Mouse (Mus musculus) liver, embryonic 14.5 days (tissue): ENCODE measurements around the gene Sufu. TPM values are rescaled to one million over a fixed set of nuclear protein-coding genes. Genes with fewer than 3 reads are reported as not detected.

Source experiments
- ATAC-seq: fragments of 200-750 bp; cut with Nextera tagmentation; 2 replicates; pipeline ENCODE4 v1.8.0; 2017; ENCODE audit warnings: moderate number of reproducible peaks, mild to moderate bottlenecking, moderate library complexity; ENCODE audit not compliant: insufficient read depth
- DNase-seq, 3 experiments: peaks; one replicate each; pipeline ENCODE4 v3.0.0-alpha.2; 2012 to 2013; ENCODE audit warnings: low read depth in 3 of 3, low spot score in 3 of 3
- H3K27ac ChIP-seq: fragments of 300-500 bp; sonication (generic); 2 replicates; pipeline ENCODE4 v1.5.1; 2014; ENCODE audit warnings: moderate library complexity, mild to moderate bottlenecking, control low read depth, inconsistent platforms
- H3K27me3 ChIP-seq: fragments of 300-500 bp; sonication (generic); 2 replicates; pipeline ENCODE4 v1.6.1; 2014; ENCODE audit warnings: mild to moderate bottlenecking, low read length, moderate library complexity; ENCODE audit not compliant: control insufficient read depth, insufficient read depth
- H3K36me3 ChIP-seq: fragments of 300-500 bp; sonication (generic); replicated peaks from 2 replicates; pipeline ENCODE4 v1.6.1; 2014; ENCODE audit warnings: low read depth; ENCODE audit not compliant: control insufficient read depth, insufficient read depth
- H3K4me1 ChIP-seq, 2 experiments: fragments of 200-500 bp in 1 of 2; fragments of 300-500 bp in 1 of 2; sonication (generic) in 1 of 2; replicated peaks; 2 replicates each; pipeline ENCODE4 v1.6.1; 2012 to 2014; ENCODE audit warnings: antibody characterized with exemption in 1 of 2, inconsistent platforms in 1 of 2, low read length in 1 of 2; ENCODE audit not compliant: control insufficient read depth in 2 of 2, insufficient read depth in 2 of 2
- H3K4me2 ChIP-seq: fragments of 300-500 bp; sonication (generic); 2 replicates; pipeline ENCODE4 v1.6.1; 2014; ENCODE audit warnings: low read depth, mild to moderate bottlenecking, control low read depth, moderate library complexity
- H3K4me3 ChIP-seq, 2 experiments: fragments of 200-500 bp in 1 of 2; fragments of 300-500 bp in 1 of 2; sonication (generic) in 1 of 2; 2 replicates each; pipeline ENCODE4 v1.5.1; 2012 to 2014; ENCODE audit warnings: low read depth in 2 of 2, low read length in 2 of 2, mild to moderate bottlenecking in 2 of 2, control low read depth in 1 of 2, inconsistent platforms in 1 of 2, moderate library complexity in 1 of 2; ENCODE audit not compliant: insufficient read depth in 1 of 2
- H3K9ac ChIP-seq: fragments of 300-500 bp; sonication (generic); replicated peaks from 2 replicates; pipeline ENCODE4 v1.6.1; 2014; ENCODE audit warnings: mild to moderate bottlenecking, control low read depth, moderate library complexity
- H3K9me3 ChIP-seq: fragments of 300-500 bp; sonication (generic); 2 replicates; pipeline ENCODE4 v1.6.1; 2016; ENCODE audit warnings: low read length, mixed read lengths; ENCODE audit not compliant: control insufficient read depth
- CTCF ChIP-seq: IDR thresholded peaks from 2 replicates; pipeline ENCODE4 v1.5.1; 2016; ENCODE audit warnings: antibody characterized with exemption, low read depth, control low read depth
- EP300 ChIP-seq: IDR thresholded peaks from 2 replicates; pipeline ENCODE4 v1.6.1; 2016; ENCODE audit warnings: antibody characterized with exemption, low read depth
- WGBS: fragments of 180-500 bp; shearing (Covaris S2); extraction: QIAGEN DNeasy Blood & Tissue Kit; methylation state at CpG from one replicate; pipeline ENCODE4 v1.1.7; 2014; ENCODE audit not compliant: insufficient replicate concordance; 5-methylcytosine and 5-hydroxymethylcytosine counted together
- polyA plus RNA-seq, 2 experiments: library from polyadenylated mRNA; depleted of rRNA in 1 of 2; stranded (reverse) in 1 of 2; unstranded in 1 of 2; fragments of >200 nt; fragmentation: Nextera tagmentation in 1 of 2; extraction: Ambion mirVana in 1 of 2; gene quantifications; 2 replicates each; pipeline versions ENCODE4 v1.2.1 to v1.2.3; 2012 to 2014

Sufu gene
- polyA plus RNA-seq, 2 experiments, result 3.6 to 4.2 TPM

DNA sequence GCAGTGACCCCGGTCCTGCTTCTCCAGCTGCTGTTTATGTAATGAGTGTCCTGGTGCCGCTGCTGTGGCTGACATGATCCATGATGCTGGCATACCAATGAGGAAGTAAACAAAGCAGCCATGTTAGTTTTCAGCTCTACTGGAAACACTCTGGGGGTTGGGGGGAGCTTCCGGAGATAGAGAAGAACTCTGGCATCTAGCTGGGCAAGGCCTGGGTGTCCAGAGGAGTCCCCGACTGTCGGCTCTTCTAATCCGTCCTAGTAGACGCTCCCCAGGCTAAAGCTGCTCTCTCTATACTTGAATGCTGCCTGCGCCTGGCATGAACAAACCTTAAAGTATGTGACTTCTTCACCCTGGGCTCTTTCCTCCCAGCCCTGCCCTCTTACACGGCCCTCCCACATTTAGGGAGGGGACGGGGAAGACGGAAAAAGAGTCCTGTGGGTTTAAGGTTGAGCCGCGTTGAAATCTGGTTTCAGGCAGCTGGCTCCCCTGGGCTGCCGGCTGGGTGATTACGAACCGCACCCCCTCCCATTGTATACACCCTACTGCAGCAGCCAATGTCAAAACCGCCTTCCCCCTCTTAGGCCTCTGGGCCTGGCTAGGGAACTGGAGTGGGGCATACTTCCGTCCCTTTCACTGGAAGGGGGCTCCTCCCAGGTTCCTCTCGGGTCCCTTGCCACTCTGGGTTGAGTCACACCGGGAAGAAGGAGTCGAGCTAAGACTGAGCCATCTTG, 106.8 kb downstream of the Sufu start:
- WGBS, result under 1% methylated on average over 21 of the region's 21 CpGs
- H3K4me3 ChIP-seq, result peak overlapping the region; percentile 72 to 79
- TF ChIP-seq CTCF (no peak), EP300 (peak; percentile 76)
- peaks cover 13% of the 10 kb centered on the region for H3K36me3 ChIP-seq
- DNase-seq (peak; percentile 84 to 87 (median 85)), ATAC-seq (peak; percentile 71)
- no peaks in the 10 kb centered on the region for H3K27me3 ChIP-seq
- peak overlapping the region; percentile 95 for H3K27ac ChIP-seq
- peak overlapping the region; percentile 82 for H3K4me2 ChIP-seq
- peaks cover 25 to 39% of the 10 kb centered on the region in 2 experiments for H3K4me1 ChIP-seq
- H3K9ac ChIP-seq, result peak overlapping the region; percentile 87
- no peaks in the 10 kb centered on the region for H3K9me3 ChIP-seq

DNA sequence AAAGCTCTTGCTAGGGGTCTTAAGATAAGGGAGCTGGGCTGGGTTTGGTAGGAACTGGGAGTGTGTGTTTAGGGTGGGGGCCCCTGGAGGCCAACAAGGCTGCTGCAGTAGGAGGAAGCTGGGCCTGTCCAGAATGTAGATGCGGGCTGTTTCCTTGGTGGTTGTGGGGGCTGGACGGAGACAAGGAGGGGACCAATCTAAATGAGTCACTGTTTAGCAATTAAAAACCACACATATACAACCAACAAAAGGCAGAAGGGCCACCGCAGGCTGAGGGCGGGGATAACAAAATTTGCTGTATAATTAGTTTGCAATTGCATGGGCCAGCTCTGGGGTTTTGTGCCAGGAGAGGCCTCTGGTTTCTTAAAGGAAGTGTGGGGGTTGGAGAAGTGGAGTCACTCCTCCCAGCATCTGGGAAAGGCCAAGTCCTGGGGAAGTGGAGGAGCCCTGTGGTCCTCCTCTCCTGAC, 107.4 kb downstream of the Sufu start:
- TF ChIP-seq EP300 (no peak), CTCF (peak; percentile 71)
- WGBS, result 1% methylated on average over 4 of the region's 4 CpGs
- Histone ChIP-seq H3K9ac (peak overlapping the region; percentile 87), H3K36me3 (peaks cover 13% of the 10 kb centered on the region), H3K4me2 (peak overlapping the region; percentile 82), H3K27me3 (no peaks in the 10 kb centered on the region), H3K9me3 (no peaks in the 10 kb centered on the region), H3K4me3 (peak overlapping the region; percentile 72 to 79), H3K27ac (peak overlapping the region; percentile 95), H3K4me1 (peaks cover 24 to 41% of the 10 kb centered on the region in 2 experiments)
- DNase-seq, result no peak
- peak; percentile 57 for ATAC-seq

DNA sequence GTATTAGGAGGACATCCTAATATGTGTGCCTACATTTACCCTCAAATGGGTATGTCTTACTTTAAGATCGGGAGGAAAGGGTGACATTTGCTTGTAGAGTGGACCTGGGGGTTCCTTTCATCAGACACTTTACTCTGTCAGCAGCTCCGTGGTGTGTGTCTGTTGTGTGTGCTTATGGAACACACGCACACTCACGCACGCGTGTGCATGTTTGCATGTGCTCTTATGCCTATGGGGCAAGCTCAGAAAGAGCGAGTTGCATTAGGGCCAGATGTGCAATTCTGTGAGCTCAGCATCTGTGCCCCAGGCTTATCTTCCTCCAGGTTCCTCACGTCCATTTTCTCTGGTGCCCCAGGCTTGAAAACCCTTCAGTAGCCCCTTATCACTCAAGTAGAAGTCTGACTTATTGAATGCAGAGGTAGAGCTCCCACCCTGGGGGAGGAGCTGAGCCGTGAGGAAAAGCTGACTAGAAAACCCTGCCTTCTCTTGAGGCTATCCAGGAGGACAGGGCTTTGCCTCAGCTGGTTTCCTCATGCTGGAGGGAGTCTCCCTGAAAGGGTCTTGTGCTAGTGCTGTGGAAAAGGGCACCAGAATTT, 108.2 kb downstream of the Sufu start:
- H3K4me1 ChIP-seq, result peaks cover 27 to 46% of the 10 kb centered on the region in 2 experiments
- peak overlapping the region; percentile 87 for H3K9ac ChIP-seq
- H3K4me2 ChIP-seq, result peak overlapping the region; percentile 82
- peak overlapping the region; percentile 72 to 79 for H3K4me3 ChIP-seq
- H3K27ac ChIP-seq, result peak overlapping the region; percentile 95
- no peaks in the 10 kb centered on the region for H3K27me3 ChIP-seq
- ATAC-seq, result no peak
- no peak for TF ChIP-seq CTCF
- TF ChIP-seq EP300, result no peak
- WGBS, result 44% methylated on average over 9 of the region's 9 CpGs
- no peaks in the 10 kb centered on the region for H3K9me3 ChIP-seq
- peaks cover 13% of the 10 kb centered on the region for H3K36me3 ChIP-seq
- DNase-seq, result peak in 2 of 3 experiments; percentile 59 to 60

DNA sequence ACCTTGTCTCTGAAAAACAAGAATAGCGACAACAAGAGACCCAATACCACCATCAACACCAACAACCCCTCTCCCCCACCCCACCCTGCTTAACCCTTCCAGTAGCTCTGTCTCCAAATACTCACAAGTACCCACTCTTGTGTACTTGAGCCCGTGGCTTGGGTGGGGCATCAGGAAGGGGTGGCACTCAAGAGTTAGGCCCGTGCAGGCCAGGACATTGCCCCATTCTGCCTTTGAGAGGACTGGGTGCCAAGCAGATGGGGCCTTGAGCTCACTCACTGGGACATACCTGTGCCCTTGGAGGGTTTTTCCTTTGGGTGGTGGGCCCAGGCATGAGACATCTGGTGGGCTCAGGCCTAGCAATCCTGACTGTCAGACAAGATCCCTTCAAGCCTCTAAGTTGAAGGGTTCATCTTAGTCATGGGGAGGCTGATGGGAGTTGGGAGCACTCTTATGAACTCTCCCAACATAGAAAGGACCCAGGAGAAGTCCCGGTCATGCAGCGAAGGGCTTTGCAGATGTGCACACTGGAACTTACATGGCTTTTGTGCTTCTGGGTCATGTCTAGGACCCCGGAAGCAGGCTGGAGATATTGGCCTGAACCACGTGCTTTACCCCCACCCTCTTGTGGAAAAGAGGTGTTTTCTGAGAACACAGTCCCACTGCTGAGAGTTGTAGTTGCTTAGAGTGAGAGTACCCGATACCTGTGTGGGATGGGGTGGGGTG, 109.1 kb downstream of the Sufu start:
- H3K9me3 ChIP-seq, result no peaks in the 10 kb centered on the region
- WGBS, result 48% methylated on average over 8 of the region's 8 CpGs
- peaks cover 27 to 53% of the 10 kb centered on the region in 2 experiments for H3K4me1 ChIP-seq
- peak overlapping the region; percentile 87 for H3K9ac ChIP-seq
- ATAC-seq (no peak), DNase-seq (no peak)
- H3K4me2 ChIP-seq, result peak overlapping the region; percentile 82
- peak overlapping the region; percentile 72 to 79; a peak in 2 of 4 replicates for H3K4me3 ChIP-seq
- TF ChIP-seq EP300 (no peak), CTCF (no peak)
- H3K27ac ChIP-seq, result peak overlapping the region; percentile 95
- H3K27me3 ChIP-seq, result no peaks in the 10 kb centered on the region
- H3K36me3 ChIP-seq, result peaks cover 13% of the 10 kb centered on the region
